Mouse (Mus musculus): ENCODE data around the gene Gm42417. TPM values are rescaled to one million over a fixed set of nuclear protein-coding genes. Genes with fewer than 3 reads are reported as not detected.

Gm42417 gene
- polyA plus RNA-seq, 1 experiment, result 0.05 TPM

GRCm38 (mm10) chr1:36487111-36487510 is 52.1 kb downstream of the Gm42417 start:
- no peak overlapping the region for H3K4me3 ChIP-seq (ENCODE audit: control insufficient read depth, low read depth, low read length)
- no peaks in the 10 kb centered on the region for H3K27me3 ChIP-seq (ENCODE audit: control insufficient read depth, insufficient read depth, low read length)
- TF ChIP-seq POLR2A (IDR thresholded peaks at IDR 0.05; ENCODE audit: control insufficient read depth, low read depth, low read length) (no peak), CTCF (IDR thresholded peaks at IDR 0.05; ENCODE audit: control insufficient read depth, insufficient read depth, insufficient replicate concordance, low read depth, low read length) (no peak)
- no peaks in the 10 kb centered on the region for H3K36me3 ChIP-seq (ENCODE audit: control insufficient read depth, insufficient read depth, low read length)
- no peaks in the 10 kb centered on the region for H3K4me1 ChIP-seq (ENCODE audit: control insufficient read depth, insufficient read depth, low read length)
- no peak overlapping the region for H3K27ac ChIP-seq (ENCODE audit: control insufficient read depth, insufficient read depth, low read depth, low read length)

GRCm38 (mm10) chr1:36485080-36485479 is 54.1 kb downstream of the Gm42417 start:
- no peak overlapping the region for H3K4me3 ChIP-seq (ENCODE audit: control insufficient read depth, low read depth, low read length)
- H3K4me1 ChIP-seq (ENCODE audit: control insufficient read depth, insufficient read depth, low read length), result no peaks in the 10 kb centered on the region
- TF ChIP-seq POLR2A (IDR thresholded peaks at IDR 0.05; ENCODE audit: control insufficient read depth, low read depth, low read length) (no peak), CTCF (IDR thresholded peaks at IDR 0.05; ENCODE audit: control insufficient read depth, insufficient read depth, insufficient replicate concordance, low read depth, low read length) (no peak)
- no peaks in the 10 kb centered on the region for H3K27me3 ChIP-seq (ENCODE audit: control insufficient read depth, insufficient read depth, low read length)
- H3K36me3 ChIP-seq (ENCODE audit: control insufficient read depth, insufficient read depth, low read length), result no peaks in the 10 kb centered on the region
- H3K27ac ChIP-seq (ENCODE audit: control insufficient read depth, insufficient read depth, low read depth, low read length), result no peak overlapping the region

- Histone ChIP-seq H3K36me3 (ENCODE audit: control insufficient read depth, insufficient read depth, low read length) (no peaks in the 10 kb centered on the region), H3K4me3 (ENCODE audit: control insufficient read depth, low read depth, low read length) (no peak overlapping the region), H3K27me3 (ENCODE audit: control insufficient read depth, insufficient read depth, low read length) (no peaks in the 10 kb centered on the region), H3K4me1 (ENCODE audit: control insufficient read depth, insufficient read depth, low read length) (no peaks in the 10 kb centered on the region), H3K27ac (ENCODE audit: control insufficient read depth, insufficient read depth, low read depth, low read length) (no peak overlapping the region)
- no peak for TF ChIP-seq POLR2A (IDR thresholded peaks at IDR 0.05; ENCODE audit: control insufficient read depth, low read depth, low read length)
- no peak for TF ChIP-seq CTCF (IDR thresholded peaks at IDR 0.05; ENCODE audit: control insufficient read depth, insufficient read depth, insufficient replicate concordance, low read depth, low read length)
Observed at GRCm38 (mm10) chr1:36483825-36484224, 55.4 kb downstream of the Gm42417 start.

Other genes with a start within 250 kb of the Gm42417 start
- gene Arid5a, start 231.7 kb downstream of the Gm42417 start, polyA plus RNA-seq (2012; rRNA removed), result 2.1 and 2.4 TPM in 2 replicates
- gene Kansl3, start 170.2 kb downstream of the Gm42417 start, polyA plus RNA-seq (2012; rRNA removed), result 118 and 141 TPM in 2 replicates
- 80.7 and 80.9 TPM in 2 replicates for gene Fer1l5, start 167.1 kb downstream of the Gm42417 start, polyA plus RNA-seq (2012; rRNA removed)
- gene Lman2l, start 94.2 kb downstream of the Gm42417 start, polyA plus RNA-seq (2012; rRNA removed), result 18.7 and 22.1 TPM in 2 replicates
- 14.1 and 14.6 TPM in 2 replicates for gene Cnnm4, start 67.8 kb downstream of the Gm42417 start, polyA plus RNA-seq (2012; rRNA removed)
- 5.6 and 5.9 TPM in 2 replicates for gene Cnnm3, start 27.6 kb downstream of the Gm42417 start, polyA plus RNA-seq (2012; rRNA removed)
- gene Ankrd23, start 2.5 kb downstream of the Gm42417 start, polyA plus RNA-seq (2012; rRNA removed), result 11.0 and 11.5 TPM in 2 replicates
- gene Ankrd39, start 8.0 kb upstream of the Gm42417 start, polyA plus RNA-seq (2012; rRNA removed), result 13.7 and 17.0 TPM in 2 replicates
- 14.6 and 15.8 TPM in 2 replicates for gene Sema4c, start 18.9 kb upstream of the Gm42417 start, polyA plus RNA-seq (2012; rRNA removed)
- 409 and 410 TPM in 2 replicates for gene Fam178b, start 143.8 kb upstream of the Gm42417 start, polyA plus RNA-seq (2012; rRNA removed)
- gene Cox5b, start 152.0 kb upstream of the Gm42417 start, polyA plus RNA-seq (2012; rRNA removed), result 313 and 378 TPM in 2 replicates
- gene 4933424G06Rik, start 170.7 kb upstream of the Gm42417 start, polyA plus RNA-seq (2012; rRNA removed), result 36.9 and 53.7 TPM in 2 replicates
- gene Actr1b, start 175.0 kb upstream of the Gm42417 start, polyA plus RNA-seq (2012; rRNA removed), result 42.7 and 44.5 TPM in 2 replicates
- gene Zap70, start 222.4 kb upstream of the Gm42417 start, polyA plus RNA-seq (2012; rRNA removed), result 2.6 and 3.5 TPM in 2 replicates